Mouse (Mus musculus) ES-Bruce4 (cell line): Measurements from ENCODE around the gene Sdha. TPM values are rescaled to one million over a fixed set of nuclear protein-coding genes. Genes with fewer than 3 reads are reported as not detected.

Experiments
- H3K27ac ChIP-seq: 2 replicates; pipeline ENCODE4 v1.5.1; 2012; ENCODE audit warnings: low read length, inconsistent platforms; ENCODE audit not compliant: insufficient read depth
- H3K27me3 ChIP-seq: 2 replicates; pipeline ENCODE4 v1.6.1; 2012; ENCODE audit warnings: mild to moderate bottlenecking, low read length, inconsistent platforms; ENCODE audit not compliant: control insufficient read depth, poor library complexity, insufficient read depth, severe bottlenecking
- H3K36me3 ChIP-seq: 2 replicates; pipeline ENCODE4 v1.6.1; 2012; ENCODE audit warnings: inconsistent platforms, mild to moderate bottlenecking, low read length, moderate library complexity; ENCODE audit not compliant: control insufficient read depth, poor library complexity, insufficient read depth, severe bottlenecking
- H3K4me1 ChIP-seq: one replicate; pipeline ENCODE4 v1.8.1; 2011; ENCODE audit warnings: low read length; ENCODE audit not compliant: control insufficient read depth, insufficient read depth
- H3K4me3 ChIP-seq: 2 replicates; pipeline ENCODE4 v1.5.1; 2011; ENCODE audit warnings: low read depth, mild to moderate bottlenecking, low read length
- H3K9ac ChIP-seq: 2 replicates; pipeline ENCODE4 v1.6.1; 2012; ENCODE audit warnings: low read depth, mild to moderate bottlenecking, inconsistent platforms; ENCODE audit not compliant: poor library complexity, severe bottlenecking
- H3K9me3 ChIP-seq: replicated peaks from 2 replicates; pipeline ENCODE4 v1.6.1; 2012; ENCODE audit warnings: mild to moderate bottlenecking, low read length, inconsistent platforms; ENCODE audit not compliant: control insufficient read depth, poor library complexity, insufficient read depth, severe bottlenecking
- CTCF ChIP-seq: IDR thresholded peaks from one replicate; pipeline ENCODE4 v1.8.1; 2011; ENCODE audit warnings: low read depth, low read length
- EP300 ChIP-seq: IDR thresholded peaks from 2 replicates; pipeline ENCODE4 v1.6.1; 2011; ENCODE audit warnings: low read depth, low read length; ENCODE audit not compliant: insufficient read depth
- POLR2A ChIP-seq: IDR thresholded peaks from one replicate; pipeline ENCODE4 v1.8.1; 2011; ENCODE audit warnings: low read length; ENCODE audit not compliant: insufficient read depth
- polyA plus RNA-seq: library from polyadenylated mRNA; stranded (reverse); fragments of >200 nt; gene quantifications from 2 replicates; pipeline ENCODE4 v1.2.4, GENCODE M21; 2011; ENCODE audit warnings: low read depth; ENCODE audit not compliant: missing spikeins, insufficient read depth, insufficient read length

Gene Sdha
- polyA plus RNA-seq, 1 experiment = 239 TPM

DNA sequence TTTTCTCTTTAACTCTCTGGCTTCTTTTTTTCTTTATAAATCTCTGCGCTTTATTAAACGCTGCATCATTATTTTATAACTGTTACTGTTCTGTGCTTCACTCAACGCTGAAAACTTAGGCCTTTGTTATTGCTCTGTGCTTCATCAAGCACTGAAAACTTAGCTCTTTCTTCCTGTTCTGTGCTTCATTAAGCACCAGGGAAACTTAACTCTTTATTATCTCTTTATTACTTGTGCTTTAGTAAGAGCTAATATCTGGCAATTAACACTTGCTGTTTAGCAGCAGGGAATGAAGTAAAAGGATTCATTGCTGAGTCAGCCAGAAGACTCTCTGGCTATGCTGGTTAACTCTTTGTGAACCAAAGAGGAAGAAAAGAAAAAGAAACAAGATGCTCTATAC, 32.2 kb upstream of the Sdha start:
- no peaks in the 10 kb centered on the region for H3K27me3 ChIP-seq
- H3K4me3 ChIP-seq = no peak overlapping the region
- H3K9ac ChIP-seq = no peak overlapping the region
- H3K4me1 ChIP-seq = no peaks in the 10 kb centered on the region
- H3K36me3 ChIP-seq = no peaks in the 10 kb centered on the region
- TF ChIP-seq CTCF (no peak), EP300 (no peak), POLR2A (no peak)
- H3K27ac ChIP-seq = no peak overlapping the region
- H3K9me3 ChIP-seq = no peaks in the 10 kb centered on the region

DNA sequence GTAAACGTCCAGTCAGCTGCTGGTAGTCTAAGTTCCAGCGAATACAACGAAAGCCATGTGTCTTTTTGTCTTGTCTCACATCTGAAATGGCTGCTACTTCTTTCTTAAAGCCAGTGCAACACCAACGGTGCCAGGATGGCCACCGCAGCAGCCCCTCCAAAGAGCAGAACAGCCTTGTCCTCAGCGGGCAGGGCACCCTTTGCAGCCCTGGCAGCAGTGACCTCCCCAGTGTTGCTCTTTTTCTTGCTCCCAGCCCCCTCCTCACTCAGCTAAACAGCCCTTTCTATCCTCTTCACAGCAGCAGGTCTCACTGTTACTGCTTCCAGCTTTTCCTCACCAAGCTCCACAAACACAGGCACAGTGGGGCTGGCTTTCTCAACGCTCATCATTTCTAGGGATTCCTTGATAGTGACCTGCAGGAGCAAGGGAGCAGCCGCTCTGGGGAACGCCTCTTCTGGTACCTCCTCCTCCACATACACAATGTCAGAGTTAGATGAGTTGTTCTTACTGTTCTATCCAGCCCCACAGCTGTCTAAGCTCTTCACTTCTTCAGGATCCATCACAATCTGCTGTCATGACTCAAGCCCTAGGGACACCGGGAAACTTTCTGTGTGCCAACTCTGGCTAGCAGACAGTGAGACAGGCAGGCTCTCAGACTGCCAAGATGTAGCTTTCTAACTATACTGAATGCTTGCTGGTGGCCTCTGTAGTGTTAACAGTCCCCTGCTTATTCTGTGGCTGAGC, 31.6 kb upstream of the Sdha start:
- Histone ChIP-seq H3K27me3 (no peaks in the 10 kb centered on the region), H3K4me1 (no peaks in the 10 kb centered on the region), H3K9ac (no peak overlapping the region), H3K4me3 (no peak overlapping the region), H3K27ac (no peak overlapping the region), H3K9me3 (no peaks in the 10 kb centered on the region), H3K36me3 (no peaks in the 10 kb centered on the region)
- TF ChIP-seq POLR2A (no peak), CTCF (no peak), EP300 (no peak)

DNA sequence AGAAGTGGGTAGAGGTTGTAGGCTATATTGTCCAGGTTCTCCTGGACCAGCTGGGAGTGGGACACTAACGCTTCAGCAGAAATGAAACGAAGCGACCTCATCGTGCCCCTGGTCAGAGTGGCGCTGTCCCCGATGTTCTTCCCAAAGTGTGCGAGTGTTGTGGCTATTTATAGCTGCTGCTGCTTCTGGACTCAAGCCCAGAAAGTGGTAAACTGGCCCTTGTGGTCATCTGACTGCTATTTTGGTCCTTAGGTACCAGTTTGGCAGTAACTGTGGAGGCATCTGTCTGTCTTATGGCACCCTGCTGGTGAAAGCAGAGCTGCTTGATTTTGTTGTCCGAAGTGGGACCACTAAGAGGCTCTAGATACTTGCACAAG, 13.8 kb upstream of the Sdha start, which contains the start of gene Lrrc14b:
TSS of gene Lrrc14b (minus strand) at position 147 of the 377 bp plus-strand sequence.
- Histone ChIP-seq H3K36me3 (peaks cover 2% of the 10 kb centered on the region; the same call in 1 of the 2 replicates), H3K4me1 (no peaks in the 10 kb centered on the region), H3K27ac (no peak within 1 kb of the TSS), H3K9ac (no peak within 1 kb of the TSS), H3K27me3 (no peaks in the 10 kb centered on the region), H3K4me3 (no peak within 1 kb of the TSS), H3K9me3 (no peaks in the 10 kb centered on the region)
- TF ChIP-seq CTCF (no peak), EP300 (no peak), POLR2A (no peak)

DNA sequence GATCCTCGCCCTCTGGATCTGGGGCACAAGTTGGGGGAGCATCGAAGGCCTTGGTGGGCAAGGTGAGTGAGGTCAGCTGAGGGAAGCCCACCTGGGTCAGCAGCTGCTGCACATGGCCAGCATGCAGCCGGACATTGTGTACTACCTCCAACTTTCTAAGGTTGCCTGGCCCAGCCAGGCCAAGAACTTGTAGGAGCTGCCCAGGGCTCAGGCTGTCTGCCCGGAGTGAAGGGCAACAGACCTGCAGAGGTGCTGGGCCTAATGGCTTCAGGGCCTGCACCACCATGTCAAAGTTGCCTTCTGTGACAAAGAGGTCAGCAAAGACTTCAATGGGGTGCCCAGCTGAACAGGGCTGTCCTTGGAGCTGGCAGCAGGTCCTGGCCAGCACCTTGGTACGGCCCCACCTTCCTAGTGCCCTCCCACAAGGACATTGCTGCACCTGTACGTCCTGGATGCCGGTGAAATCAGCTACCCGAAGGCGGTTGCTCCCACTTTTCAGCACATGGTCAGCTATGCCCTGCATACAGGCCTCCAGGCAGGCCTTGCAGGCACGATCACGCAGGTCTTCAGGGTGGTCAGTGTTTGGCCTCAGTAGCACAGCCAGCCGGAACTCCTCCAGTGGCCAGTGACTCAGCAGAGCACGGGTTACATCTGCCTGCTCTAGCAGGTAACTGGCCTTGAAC, 13.2 kb upstream of the Sdha start:
- Histone ChIP-seq H3K4me3 (no peak overlapping the region), H3K9ac (no peak overlapping the region), H3K4me1 (no peaks in the 10 kb centered on the region), H3K27me3 (no peaks in the 10 kb centered on the region), H3K27ac (no peak overlapping the region), H3K9me3 (no peaks in the 10 kb centered on the region), H3K36me3 (peaks cover 7% of the 10 kb centered on the region)
- TF ChIP-seq CTCF (no peak), EP300 (no peak), POLR2A (no peak)

DNA sequence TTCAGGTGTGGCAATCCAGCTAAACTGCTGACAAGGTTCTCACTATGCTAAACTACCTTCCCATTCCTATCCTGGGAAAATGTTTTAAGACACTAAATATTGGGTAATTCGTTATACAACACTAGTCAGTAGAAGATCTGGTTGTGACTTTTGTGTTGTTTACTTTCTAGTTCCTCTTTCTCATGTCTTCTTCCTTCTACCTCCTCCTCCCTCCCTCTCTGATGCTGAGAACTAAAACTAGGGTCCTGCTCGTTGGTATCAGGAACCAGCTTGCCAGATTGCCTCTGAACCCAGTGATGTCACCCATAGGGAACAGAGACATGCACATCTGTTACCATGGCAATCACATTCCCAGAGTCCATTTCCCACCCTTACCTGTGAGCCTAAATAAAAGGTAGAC, 12.1 kb upstream of the Sdha start:
- Histone ChIP-seq H3K4me3 (no peak overlapping the region), H3K9ac (no peak overlapping the region), H3K9me3 (no peaks in the 10 kb centered on the region), H3K36me3 (peaks cover 13% of the 10 kb centered on the region), H3K4me1 (no peaks in the 10 kb centered on the region), H3K27ac (no peak overlapping the region), H3K27me3 (no peaks in the 10 kb centered on the region)
- TF ChIP-seq CTCF (no peak), POLR2A (no peak), EP300 (no peak)

DNA sequence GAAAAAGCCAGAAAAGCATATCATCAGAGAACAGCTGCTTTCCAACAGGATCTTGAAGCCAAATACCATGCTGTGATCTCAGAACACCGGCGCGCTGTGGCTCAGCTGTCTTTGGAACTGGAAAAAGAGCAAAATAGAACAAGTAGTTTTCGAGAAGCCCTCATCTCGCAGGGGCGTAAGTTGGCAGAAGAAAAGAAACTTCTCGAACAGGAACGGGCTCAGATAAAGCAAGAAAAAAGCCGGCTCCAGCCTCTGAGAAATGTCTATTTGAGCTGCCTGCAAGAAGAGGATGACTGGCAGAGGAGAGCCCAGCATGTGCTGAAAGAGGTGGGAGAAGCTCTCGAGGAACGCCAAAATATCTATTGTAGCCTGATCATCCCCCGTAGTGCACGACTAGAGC, 6.4 kb upstream of the Sdha start:
- no peak overlapping the region for H3K4me3 ChIP-seq
- no peak overlapping the region for H3K27ac ChIP-seq
- no peaks in the 10 kb centered on the region for H3K27me3 ChIP-seq
- H3K9me3 ChIP-seq = no peaks in the 10 kb centered on the region
- H3K4me1 ChIP-seq = no peaks in the 10 kb centered on the region
- peaks cover 35% of the 10 kb centered on the region for H3K36me3 ChIP-seq
- TF ChIP-seq EP300 (no peak), POLR2A (no peak), CTCF (no peak)
- H3K9ac ChIP-seq = no peak overlapping the region
